Mouse (Mus musculus) MEL (cell line): ENCODE data around the gene Glo1. TPM values are rescaled to one million over a fixed set of nuclear protein-coding genes. Genes with fewer than 3 reads are reported as not detected.

ENCODE experiments used
- DNase-seq: peaks from one replicate; pipeline ENCODE4 v3.0.0; 2011; ENCODE audit warnings: low read depth, low spot score
- H3K27ac ChIP-seq: 2 replicates; pipeline ENCODE4 v1.5.1; 2012; ENCODE audit warnings: low read depth, mild to moderate bottlenecking, control low read depth, low read length, moderate library complexity; ENCODE audit not compliant: control insufficient read depth
- H3K27me3 ChIP-seq, 2 experiments: fragments of 150-350 bp in 1 of 2; sonication (generic) in 1 of 2; 2 replicates each; pipeline ENCODE4 v1.6.1; 2012; ENCODE audit warnings: low read length in 2 of 2, mild to moderate bottlenecking in 2 of 2, improper control_type of control experiment in 1 of 2, moderate library complexity in 1 of 2; ENCODE audit not compliant: insufficient read depth in 2 of 2, control insufficient read depth in 1 of 2
- H3K36me3 ChIP-seq, 2 experiments: 2 replicates each; pipeline ENCODE4 v1.6.1; 2012 to 2014; ENCODE audit warnings: low read length in 2 of 2, improper control_type of control experiment in 1 of 2, inconsistent platforms in 1 of 2, mild to moderate bottlenecking in 1 of 2; ENCODE audit not compliant: insufficient read depth in 2 of 2, control insufficient read depth in 1 of 2
- H3K4me1 ChIP-seq, 2 experiments: fragments of 150-350 bp in 1 of 2; sonication (generic) in 1 of 2; 2 replicates each; pipeline ENCODE4 v1.6.1; 2012; ENCODE audit warnings: low read length in 2 of 2, improper control_type of control experiment in 1 of 2, mild to moderate bottlenecking in 1 of 2; ENCODE audit not compliant: insufficient read depth in 2 of 2, control insufficient read depth in 1 of 2
- H3K4me3 ChIP-seq, 2 experiments: fragments of 150-350 bp in 1 of 2; sonication (generic) in 1 of 2; 2 replicates each; pipeline ENCODE4 v1.5.1; 2012; ENCODE audit warnings: low read depth in 2 of 2, low read length in 2 of 2, mild to moderate bottlenecking in 2 of 2, moderate library complexity in 2 of 2, control low read depth in 1 of 2, improper control_type of control experiment in 1 of 2; ENCODE audit not compliant: control insufficient read depth in 1 of 2, insufficient read depth in 1 of 2
- H3K79me2 ChIP-seq: 2 replicates; pipeline ENCODE4 v1.6.1; 2012; ENCODE audit warnings: mild to moderate bottlenecking, low read length, moderate library complexity; ENCODE audit not compliant: control insufficient read depth, poor library complexity, insufficient read depth
- H3K9ac ChIP-seq: 2 replicates; pipeline ENCODE4 v1.6.1; 2012; ENCODE audit warnings: low read depth, mild to moderate bottlenecking, control low read depth, low read length, moderate library complexity; ENCODE audit not compliant: control insufficient read depth, poor library complexity, severe bottlenecking
- H3K9me3 ChIP-seq: fragments of 150-350 bp; sonication (generic); replicated peaks from 2 replicates; pipeline ENCODE4 v1.6.1; 2012; ENCODE audit warnings: mild to moderate bottlenecking, low read length, improper control_type of control experiment, moderate library complexity; ENCODE audit not compliant: insufficient read depth
- CHD2 ChIP-seq: IDR thresholded peaks from 2 replicates; pipeline ENCODE4 v1.6.1; 2011; ENCODE audit warnings: low read length, improper control_type of control experiment
- CTCF ChIP-seq, 3 experiments: IDR thresholded peaks in 2 of 3; conservative IDR thresholded peaks in 1 of 3; 2 replicates each; pipeline ENCODE4 v1.5.1; 2011 to 2012; ENCODE audit warnings: low read length in 3 of 3, low read depth in 2 of 3, mild to moderate bottlenecking in 2 of 3, improper control_type of control experiment in 1 of 3, inconsistent platforms in 1 of 3, mixed read lengths in 1 of 3, moderate library complexity in 1 of 3; ENCODE audit not compliant: control insufficient read depth in 1 of 3, insufficient read depth in 1 of 3, poor library complexity in 1 of 3, severe bottlenecking in 1 of 3
- E2F4 ChIP-seq: IDR thresholded peaks from 2 replicates; pipeline ENCODE4 v1.6.1; 2011; ENCODE audit warnings: low read depth, low read length, improper control_type of control experiment, borderline replicate concordance
- ELF1 ChIP-seq: IDR thresholded peaks from 2 replicates; pipeline ENCODE4 v1.6.1; 2014; ENCODE audit warnings: low read depth, mild to moderate bottlenecking, inconsistent platforms, low read length, improper control_type of control experiment, moderate library complexity
- GABPA ChIP-seq: IDR thresholded peaks from 2 replicates; pipeline ENCODE4 v1.6.1; 2012; ENCODE audit warnings: low read depth, mild to moderate bottlenecking, inconsistent platforms, low read length, improper control_type of control experiment, moderate library complexity
- MAFK ChIP-seq: IDR thresholded peaks from 2 replicates; pipeline ENCODE4 v1.6.1; 2011; ENCODE audit warnings: low read depth, mild to moderate bottlenecking, low read length, improper control_type of control experiment, borderline replicate concordance
- MAX ChIP-seq: IDR thresholded peaks from 2 replicates; pipeline ENCODE4 v1.6.1; 2011; ENCODE audit warnings: low read length, improper control_type of control experiment
- MAZ ChIP-seq: IDR thresholded peaks from 2 replicates; pipeline ENCODE4 v1.6.1; 2012; ENCODE audit warnings: low read depth, mild to moderate bottlenecking, inconsistent platforms, low read length, improper control_type of control experiment
- MXI1 ChIP-seq: IDR thresholded peaks from 2 replicates; pipeline ENCODE4 v1.6.1; 2011; ENCODE audit warnings: mild to moderate bottlenecking, low read depth, low read length, improper control_type of control experiment
- MYB ChIP-seq: IDR thresholded peaks from 2 replicates; pipeline ENCODE4 v1.6.1; 2011; ENCODE audit warnings: mild to moderate bottlenecking, low read depth, low read length, improper control_type of control experiment
- MYC ChIP-seq: IDR thresholded peaks from 2 replicates; pipeline ENCODE4 v1.6.1; 2011; ENCODE audit warnings: low read depth, mild to moderate bottlenecking, low read length, improper control_type of control experiment, moderate library complexity
- NELFE ChIP-seq: IDR thresholded peaks from 2 replicates; pipeline ENCODE4 v1.6.1; 2011; ENCODE audit warnings: low read depth, low read length, improper control_type of control experiment
- POLR2A ChIP-seq, 2 experiments: IDR thresholded peaks; 2 replicates each; pipeline ENCODE4 v1.6.1; 2011 to 2012; ENCODE audit warnings: low read length in 2 of 2, mild to moderate bottlenecking in 2 of 2, control low read depth in 1 of 2, improper control_type of control experiment in 1 of 2, low read depth in 1 of 2, moderate library complexity in 1 of 2; ENCODE audit not compliant: control insufficient read depth in 1 of 2, insufficient read depth in 1 of 2, poor library complexity in 1 of 2
- POLR2AphosphoS5 ChIP-seq: IDR thresholded peaks from 2 replicates; pipeline ENCODE4 v1.6.1; 2012; ENCODE audit warnings: low read depth, borderline replicate concordance, mild to moderate bottlenecking, inconsistent platforms, low read length, moderate library complexity, mixed read lengths
- RCOR1 ChIP-seq: IDR thresholded peaks from 2 replicates; pipeline ENCODE4 v1.6.1; 2012; ENCODE audit warnings: low read depth, mild to moderate bottlenecking, inconsistent platforms, low read length, improper control_type of control experiment
- SMC3 ChIP-seq: IDR thresholded peaks from 2 replicates; pipeline ENCODE4 v1.6.1; 2011; ENCODE audit warnings: low read depth, low read length, improper control_type of control experiment
- TBP ChIP-seq: IDR thresholded peaks from 2 replicates; pipeline ENCODE4 v1.8.0; 2011; ENCODE audit warnings: low read depth, low read length, improper control_type of control experiment
- UBTF ChIP-seq: IDR thresholded peaks from 2 replicates; pipeline ENCODE4 v1.6.1; 2012; ENCODE audit warnings: low read depth, mild to moderate bottlenecking, inconsistent platforms, low read length, improper control_type of control experiment, moderate library complexity, borderline replicate concordance; ENCODE audit not compliant: insufficient read depth
- USF1 ChIP-seq: IDR thresholded peaks from 2 replicates; pipeline ENCODE4 v1.6.1; 2014; ENCODE audit warnings: low read depth, mild to moderate bottlenecking, inconsistent platforms, low read length, improper control_type of control experiment, moderate library complexity
- USF2 ChIP-seq, 2 experiments: IDR thresholded peaks; 2 replicates each; pipeline ENCODE4 v1.6.1; 2011 to 2012; ENCODE audit warnings: improper control_type of control experiment in 2 of 2, low read length in 2 of 2, borderline replicate concordance in 1 of 2, inconsistent platforms in 1 of 2, low read depth in 1 of 2, mild to moderate bottlenecking in 1 of 2; ENCODE audit not compliant: insufficient read depth in 1 of 2
- ZMIZ1 ChIP-seq: IDR thresholded peaks from 2 replicates; pipeline ENCODE4 v1.6.1; 2012; ENCODE audit warnings: low read depth, mild to moderate bottlenecking, inconsistent platforms, low read length, improper control_type of control experiment, moderate library complexity
- ZNF384 ChIP-seq: IDR thresholded peaks from 2 replicates; pipeline ENCODE4 v1.6.1; 2012; ENCODE audit warnings: low read depth, mild to moderate bottlenecking, inconsistent platforms, low read length, improper control_type of control experiment
- polyA plus RNA-seq, 2 experiments: library from polyadenylated mRNA; stranded (reverse) in 1 of 2; unstranded in 1 of 2; fragments of >175 nt in 1 of 2; fragments of >200 nt in 1 of 2; gene quantifications; 2 replicates each; pipeline versions ENCODE4 v1.2.1 to v1.2.4; 2012; ENCODE audit warnings: low replicate concordance in 2 of 2, low read depth in 1 of 2; ENCODE audit not compliant: insufficient read length in 2 of 2, insufficient read depth in 1 of 2, missing spikeins in 1 of 2
- total RNA-seq: library from RNA; depleted of rRNA; stranded (reverse); fragments of 300-350 nt; gene quantifications from 2 replicates; pipeline ENCODE4 v1.2.3, GENCODE M21; 2012

The Glo1 gene
- total and polyA plus RNA-seq, 3 experiments = 58.5 to 288 (median 260) TPM

DNA sequence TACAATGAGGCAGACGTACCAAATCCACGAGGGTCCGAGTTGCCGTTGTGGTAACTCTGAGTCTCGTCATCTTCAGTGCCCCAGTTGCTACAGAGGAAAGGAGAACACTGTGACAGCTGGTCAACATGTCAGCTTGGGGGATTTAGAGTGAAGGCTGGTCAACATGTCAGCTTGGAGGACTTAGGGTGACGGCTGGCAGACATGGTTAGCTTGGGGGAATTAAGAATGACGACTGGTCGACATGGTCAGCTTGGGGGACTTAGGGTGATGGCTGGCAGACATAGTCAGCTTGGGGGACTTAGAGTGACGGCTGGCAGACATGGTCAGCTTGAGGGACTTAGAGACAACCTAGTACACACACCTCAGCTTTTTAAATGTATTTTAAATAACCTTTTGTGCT lies 28.9 kb downstream of the Glo1 start:
- no peak overlapping the region for H3K27ac ChIP-seq
- TF ChIP-seq NELFE (no peak), MXI1 (no peak), POLR2A (IDR thresholded peaks at IDR 0.05; ENCODE audit: control insufficient read depth in 1 of 2, insufficient read depth in 1 of 2, low read depth in 1 of 2, low read length in 2 of 2, poor library complexity in 1 of 2) (no peak; a peak in 1 of 4 replicates), POLR2AphosphoS5 (no peak), CTCF (IDR thresholded peaks at IDR 0.05 in 2 of 3, conservative IDR thresholded peaks at IDR 0.05 in 1 of 3; ENCODE audit: control insufficient read depth in 1 of 3, insufficient read depth in 1 of 3, low read depth in 2 of 3, low read length in 3 of 3, poor library complexity in 1 of 3, severe bottlenecking in 1 of 3) (no peak), MYC (no peak), MYB (no peak), MAZ (no peak), USF2 (IDR thresholded peaks at IDR 0.05; ENCODE audit: borderline replicate concordance in 1 of 2, insufficient read depth in 1 of 2, low read depth in 1 of 2, low read length in 2 of 2) (no peak), UBTF (no peak), TBP (no peak), MAFK (no peak), MAX (no peak), E2F4 (no peak), GABPA (no peak), ZMIZ1 (no peak), ZNF384 (no peak), USF1 (no peak), SMC3 (no peak)
- no peaks in the 10 kb centered on the region for H3K9me3 ChIP-seq
- no peaks in the 10 kb centered on the region; the same call in 1 of the 2 replicates for H3K79me2 ChIP-seq
- H3K9ac ChIP-seq = no peak overlapping the region
- H3K36me3 ChIP-seq = peaks cover 0 to 66% of the 10 kb centered on the region in 2 experiments; a peak in 2 of 4 replicates
- no peaks in the 10 kb centered on the region for H3K4me1 ChIP-seq
- no peak for DNase-seq
- no peaks in the 10 kb centered on the region for H3K27me3 ChIP-seq
- no peak overlapping the region for H3K4me3 ChIP-seq

- Histone ChIP-seq H3K4me3 (no peak overlapping the region), H3K36me3 (peaks cover 0 to 44% of the 10 kb centered on the region in 2 experiments; a peak in 2 of 4 replicates), H3K9me3 (no peaks in the 10 kb centered on the region), H3K4me1 (no peaks in the 10 kb centered on the region), H3K27me3 (no peaks in the 10 kb centered on the region), H3K9ac (no peak overlapping the region), H3K27ac (no peak overlapping the region), H3K79me2 (no peaks in the 10 kb centered on the region; the same call in 1 of the 2 replicates)
- no peak for TF ChIP-seq MAZ
- no peak for TF ChIP-seq ZNF384
- TF ChIP-seq RCOR1 = no peak
- no peak for TF ChIP-seq ZMIZ1
- TF ChIP-seq CHD2 = no peak
- TF ChIP-seq ELF1 = no peak
- TF ChIP-seq UBTF = no peak
- no peak for TF ChIP-seq GABPA
- TF ChIP-seq NELFE = no peak
- no peak for TF ChIP-seq CTCF (IDR thresholded peaks at IDR 0.05 in 2 of 3, conservative IDR thresholded peaks at IDR 0.05 in 1 of 3; ENCODE audit: control insufficient read depth in 1 of 3, insufficient read depth in 1 of 3, low read depth in 2 of 3, low read length in 3 of 3, poor library complexity in 1 of 3, severe bottlenecking in 1 of 3)
- no peak for TF ChIP-seq POLR2AphosphoS5
- DNase-seq = no peak
These were observed 31.8 kb downstream of the Glo1 start for GRCm38 (mm10) chr17:30594846-30595245.
